Mouse (Mus musculus) urinary bladder, adult 2 months (tissue): Measurements from ENCODE around the gene Mmp14. TPM values are rescaled to one million over a fixed set of nuclear protein-coding genes. Genes with fewer than 3 reads are reported as not detected.

Experiments used
- DNase-seq: peaks from one replicate; pipeline ENCODE4 v3.0.0; 2022; ENCODE audit warnings: low spot score
- polyA plus RNA-seq: library from polyadenylated mRNA; depleted of rRNA; stranded (reverse); fragments of >200 nt; gene quantifications from 2 replicates; pipeline ENCODE4 v1.2.3, GENCODE M21; 2012

Gene Mmp14
- polyA plus RNA-seq, 1 experiment, result 226 TPM

GRCm38 (mm10) chr14:54433941-54434531, 2.6 kb downstream of the Mmp14 start:
- no peak for DNase-seq

- DNase-seq, result no peak
Observed at GRCm38 (mm10) chr14:54435194-54435918, 3.9 kb downstream of the Mmp14 start.

- DNase-seq, result no peak
Observed at GRCm38 (mm10) chr14:54439155-54439554, 7.7 kb downstream of the Mmp14 start.

GRCm38 (mm10) chr14:54439610-54440009, 8.2 kb downstream of the Mmp14 start:
- DNase-seq, result no peak

- no peak for DNase-seq
Observed at GRCm38 (mm10) chr14:54440538-54440937, 9.1 kb downstream of the Mmp14 start.

- DNase-seq, result no peak
Observed at GRCm38 (mm10) chr14:54441365-54441764, 10.0 kb downstream of the Mmp14 start.

- DNase-seq, result no peak
Observed at GRCm38 (mm10) chr14:54442548-54442947, 11.1 kb downstream of the Mmp14 start.

GRCm38 (mm10) chr14:54443196-54443595, 11.8 kb downstream of the Mmp14 start:
- DNase-seq, result no peak

- no peak for DNase-seq
Observed at GRCm38 (mm10) chr14:54443712-54444618, 12.6 kb downstream of the Mmp14 start.

GRCm38 (mm10) chr14:54445476-54445875, 14.1 kb downstream of the Mmp14 start:
- no peak for DNase-seq

GRCm38 (mm10) chr14:54453566-54453965, 22.2 kb downstream of the Mmp14 start:
- DNase-seq, result no peak

- no peak for DNase-seq
Observed at GRCm38 (mm10) chr14:54454669-54455528, 23.5 kb downstream of the Mmp14 start.

- no peak for DNase-seq
Observed at GRCm38 (mm10) chr14:54457907-54458569, 26.6 kb downstream of the Mmp14 start.

GRCm38 (mm10) chr14:54462146-54462545, 30.7 kb downstream of the Mmp14 start:
- DNase-seq, result no peak

GRCm38 (mm10) chr14:54463108-54463958, 31.9 kb downstream of the Mmp14 start:
- DNase-seq, result no peak

- peak; percentile 89 for DNase-seq
Observed at GRCm38 (mm10) chr14:54463959-54464292, 32.5 kb downstream of the Mmp14 start, which contains the start of gene Lrp10. TSS of gene Lrp10 (plus strand) at chr14:54464137.

GRCm38 (mm10) chr14:54464293-54465005, 33.0 kb downstream of the Mmp14 start:
- DNase-seq, result no peak

- no peak for DNase-seq
Observed at GRCm38 (mm10) chr14:54471467-54471866, 40.1 kb downstream of the Mmp14 start.

GRCm38 (mm10) chr14:54472671-54473070, 41.3 kb downstream of the Mmp14 start:
- DNase-seq, result no peak
